Mouse (Mus musculus): Measurements from ENCODE around the gene Rab2b. TPM values are rescaled to one million over a fixed set of nuclear protein-coding genes. Genes with fewer than 3 reads are reported as not detected.

Rab2b gene
- polyA plus RNA-seq, 1 experiment from 2014 or later = 23.5 TPM

Other genes with a start within 250 kb of the Rab2b start
- not detected in 2 replicates for gene Olfr221, start 237.1 kb downstream of the Rab2b start, polyA plus RNA-seq (2015; fragmentation: Nextera tagmentation; extraction: Ambion mirVana)
- gene Hnrnpc, start 175.5 kb downstream of the Rab2b start, polyA plus RNA-seq (2015; fragmentation: Nextera tagmentation; extraction: Ambion mirVana) = 682 and 728 TPM in 2 replicates
- gene Rpgrip1, start 168.8 kb downstream of the Rab2b start, polyA plus RNA-seq (2015; fragmentation: Nextera tagmentation; extraction: Ambion mirVana) = 79.3 and 81.1 TPM in 2 replicates
- gene Supt16, start 82.1 kb downstream of the Rab2b start, polyA plus RNA-seq (2015; fragmentation: Nextera tagmentation; extraction: Ambion mirVana) = 63.2 and 69.1 TPM in 2 replicates
- gene Chd8, start 21.8 kb downstream of the Rab2b start, polyA plus RNA-seq (2015; fragmentation: Nextera tagmentation; extraction: Ambion mirVana) = 33.8 and 40.5 TPM in 2 replicates
- 44.6 and 49.1 TPM in 2 replicates for gene Tox4, start 399 bp downstream of the Rab2b start, polyA plus RNA-seq (2015; fragmentation: Nextera tagmentation; extraction: Ambion mirVana)
- gene Mettl3, start 25.6 kb upstream of the Rab2b start, polyA plus RNA-seq (2015; fragmentation: Nextera tagmentation; extraction: Ambion mirVana) = 52.1 and 52.8 TPM in 2 replicates
- 37.8 and 39.3 TPM in 2 replicates for gene Sall2, start 49.2 kb upstream of the Rab2b start, polyA plus RNA-seq (2015; fragmentation: Nextera tagmentation; extraction: Ambion mirVana)
- gene Olfr1513, start 76.9 kb upstream of the Rab2b start, polyA plus RNA-seq (2015; fragmentation: Nextera tagmentation; extraction: Ambion mirVana) = not detected in 2 replicates
- gene Olfr1512, start 99.6 kb upstream of the Rab2b start, polyA plus RNA-seq (2015; fragmentation: Nextera tagmentation; extraction: Ambion mirVana) = not detected in 2 replicates
- gene Olfr1511, start 117.8 kb upstream of the Rab2b start, polyA plus RNA-seq (2015; fragmentation: Nextera tagmentation; extraction: Ambion mirVana) = not detected in 2 replicates
- gene Olfr1510, start 134.8 kb upstream of the Rab2b start, polyA plus RNA-seq (2015; fragmentation: Nextera tagmentation; extraction: Ambion mirVana) = not detected in 2 replicates
- gene Olfr1509, start 163.4 kb upstream of the Rab2b start, polyA plus RNA-seq (2015; fragmentation: Nextera tagmentation; extraction: Ambion mirVana) = not detected in 2 replicates
- not detected in 2 replicates for gene Olfr1508, start 187.9 kb upstream of the Rab2b start, polyA plus RNA-seq (2015; fragmentation: Nextera tagmentation; extraction: Ambion mirVana)
- gene Olfr1507, start 216.2 kb upstream of the Rab2b start, polyA plus RNA-seq (2015; fragmentation: Nextera tagmentation; extraction: Ambion mirVana) = not detected in 2 replicates

Measured in kidney, embryonic 15.5 days (tissue).